33 mouse cellular contexts compared by ENCODE assay signal in the genomic region with DNA sequence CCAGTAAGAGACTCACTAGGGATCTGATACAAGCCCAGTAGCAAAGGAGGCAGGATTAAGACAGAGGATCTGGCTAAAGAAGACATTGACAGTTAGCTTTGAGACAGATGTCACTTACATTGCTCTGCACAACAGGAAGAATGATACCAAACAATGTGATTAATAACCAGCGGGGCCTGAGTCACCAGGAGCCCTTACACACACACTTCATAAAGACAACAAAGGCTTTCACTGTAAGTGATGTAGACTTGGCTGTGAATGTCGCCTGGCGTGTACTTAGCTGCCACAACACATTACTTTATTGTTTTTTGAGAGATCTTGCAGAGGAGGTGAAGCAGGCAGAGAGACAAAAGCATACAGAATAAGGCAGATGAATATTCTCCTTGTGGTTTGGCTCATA.
DNase-seq lines count a peak whose midpoint lies in the region; ATAC-seq lines count a peak whose summit lies in the region.
"Had no signal": no experiment of that assay in that cellular context is flagged by ENCODE, and none has a peak within 500 bp of the region (broad histone marks: within the 10 kb centered on the region; RNA-seq: fewer than 3 reads in every experiment).

No protein-coding gene starts in this region.

- H3K9me3 ChIP-seq in hindbrain, embryonic 14.5 days (ENCODE audit: control insufficient read depth, low read length), result no peaks in the 10 kb centered on the region
- H3K9me3 ChIP-seq in hindbrain, embryonic 10.5 days, result no peaks in the 10 kb centered on the region
- no peaks in the 10 kb centered on the region for H3K9me3 ChIP-seq in heart, embryonic 11.5 days (replicated peaks; ENCODE audit: control insufficient read depth, low read length)
- H3K9me3 ChIP-seq: embryonic facial prominence, embryonic 12.5 days; heart, embryonic 10.5 days; kidney, embryonic 15.5 days; limb, embryonic 12.5 days; liver, embryonic 15.5 days; neural tube, embryonic 12.5 days; stomach, embryonic 15.5 days had no signal

- H3K4me3 ChIP-seq in hindbrain, embryonic 14.5 days (replicated peaks; ENCODE audit: low read length), result no peak overlapping the region
- no peak overlapping the region for H3K4me3 ChIP-seq in hindbrain, embryonic 10.5 days
- no peak overlapping the region for H3K4me3 ChIP-seq in heart, embryonic 11.5 days (ENCODE audit: low read depth, low read length)
- H3K4me3 ChIP-seq: embryonic facial prominence, embryonic 12.5 days; heart, embryonic 10.5 days; kidney, embryonic 15.5 days; left cerebral cortex, adult 2 months; limb, embryonic 12.5 days; liver, embryonic 15.5 days; midbrain, embryonic 12.5 days; myocyte; neural tube, embryonic 12.5 days; stomach, embryonic 15.5 days had no signal

- H3K4me1 ChIP-seq in hindbrain, embryonic 14.5 days (replicated peaks; ENCODE audit: control insufficient read depth, insufficient read depth, low read length), result no peaks in the 10 kb centered on the region; the same call in 1 of the 2 replicates
- peaks cover 14% of the 10 kb centered on the region for H3K4me1 ChIP-seq in hindbrain, embryonic 10.5 days (replicated peaks)
- H3K4me1 ChIP-seq in heart, embryonic 11.5 days (ENCODE audit: control insufficient read depth, insufficient read depth, low read length), result no peaks in the 10 kb centered on the region
- H3K4me1 ChIP-seq: embryonic facial prominence, embryonic 12.5 days; kidney, embryonic 15.5 days; limb, embryonic 12.5 days; liver, embryonic 15.5 days; neural tube, embryonic 12.5 days; stomach, embryonic 15.5 days had no signal

- H3K27me3 ChIP-seq in hindbrain, embryonic 14.5 days (ENCODE audit: control insufficient read depth, insufficient read depth, low read length), result peaks cover 7% of the 10 kb centered on the region; the same call in 1 of the 2 replicates
- H3K27me3 ChIP-seq in hindbrain, embryonic 10.5 days (ENCODE audit: insufficient read depth, poor library complexity, severe bottlenecking), result peaks cover 55% of the 10 kb centered on the region
- no peaks in the 10 kb centered on the region for H3K27me3 ChIP-seq in heart, embryonic 11.5 days (ENCODE audit: control insufficient read depth, insufficient read depth, low read length)
- H3K27me3 ChIP-seq: embryonic facial prominence, embryonic 12.5 days; kidney, embryonic 15.5 days; limb, embryonic 12.5 days; neural tube, embryonic 12.5 days; stomach, embryonic 15.5 days had no signal

- no peak overlapping the region for H3K27ac ChIP-seq in hindbrain, embryonic 14.5 days
- no peak overlapping the region for H3K27ac ChIP-seq in hindbrain, embryonic 10.5 days
- H3K27ac ChIP-seq in heart, embryonic 11.5 days (ENCODE audit: low read depth, low read length), result no peak overlapping the region
- H3K27ac ChIP-seq: embryonic facial prominence, embryonic 12.5 days; heart, embryonic 10.5 days; kidney, embryonic 15.5 days; left cerebral cortex, adult 2 months; limb, embryonic 12.5 days; liver, embryonic 15.5 days; midbrain, embryonic 12.5 days; neural tube, embryonic 12.5 days; stomach, embryonic 15.5 days had no signal

- H3K4me2 ChIP-seq in hindbrain, embryonic 14.5 days (replicated peaks), result no peak overlapping the region
- H3K4me2 ChIP-seq in heart, embryonic 11.5 days, result no peak overlapping the region
- H3K4me2 ChIP-seq: embryonic facial prominence, embryonic 12.5 days; kidney, embryonic 15.5 days; limb, embryonic 12.5 days; liver, embryonic 15.5 days; lung, embryonic 14.5 days; midbrain, embryonic 12.5 days; neural tube, embryonic 12.5 days; stomach, embryonic 15.5 days had no signal

- 16% methylated on average over 3 of the region's 3 CpGs for WGBS in hindbrain, embryonic 14.5 days
- 36% methylated on average over 3 of the region's 3 CpGs for WGBS in hindbrain, embryonic 10.5 days
- WGBS in heart, embryonic 11.5 days (ENCODE audit: insufficient replicate concordance), result 54% methylated on average over 3 of the region's 3 CpGs

- ATAC-seq in hindbrain, embryonic 14.5 days (ENCODE audit: low FRiP score), result peak; percentile 21; the same call in 1 of the 2 replicates
- ATAC-seq in heart, embryonic 11.5 days (replicated peaks; ENCODE audit: insufficient number of reproducible peaks, low FRiP score, low TSS enrichment), result no peak
- ATAC-seq: forebrain, postnatal 0 days; inflammation-experienced regulatory T-cells, adult 6 months had no signal

- no peaks in the 10 kb centered on the region for H3K36me3 ChIP-seq in hindbrain, embryonic 14.5 days (replicated peaks; ENCODE audit: control insufficient read depth, insufficient read depth)
- no peaks in the 10 kb centered on the region for H3K36me3 ChIP-seq in hindbrain, embryonic 10.5 days
- no peaks in the 10 kb centered on the region for H3K36me3 ChIP-seq in heart, embryonic 11.5 days (ENCODE audit: control insufficient read depth, insufficient read depth, low read length)
- H3K36me3 ChIP-seq: embryonic facial prominence, embryonic 12.5 days; heart, embryonic 10.5 days; kidney, embryonic 15.5 days; limb, embryonic 12.5 days; liver, embryonic 15.5 days; midbrain, embryonic 12.5 days; neural tube, embryonic 12.5 days; stomach, embryonic 15.5 days had no signal

- DNase-seq in hindbrain, embryonic 14.5 days (ENCODE audit: low spot score), result no peak
- DNase-seq in hindbrain, embryonic 10.5 days (ENCODE audit: low spot score), result no peak
- DNase-seq in 3T3-L1 (ENCODE audit: low read depth, low spot score), result peak; percentile 22
- peak; percentile 23 for DNase-seq in fibroblast of lung, adult 2 months (ENCODE audit: low read depth)
- peak; percentile 51 for DNase-seq in retina, embryonic 14.5 days (ENCODE audit: low spot score)
- no peak for DNase-seq in cerebellum, adult 9-10 months
- DNase-seq in layer of hippocampus, postnatal 14 days (ENCODE audit: low spot score in 2 of 2), result no peak
- DNase-seq: adrenal gland, postnatal 10 days; B cell, adult 2 months; cerebellum, adult 11 months; cerebellum, adult 9-11 months; embryo, embryonic 11 days; forebrain, postnatal 0 days; gastrocnemius, postnatal 10 days; heart, adult 11 months; heart, postnatal 4 days; kidney, adult 18-20 months; kidney, postnatal 25 days; lung, embryonic 14.5 days; lung, postnatal 14 days; right cerebral cortex, postnatal 25 days had no signal

- H3K9ac ChIP-seq in hindbrain, embryonic 14.5 days, result no peak overlapping the region
- no peak overlapping the region for H3K9ac ChIP-seq in heart, embryonic 11.5 days (ENCODE audit: low read depth, low read length)
- H3K9ac ChIP-seq: embryonic facial prominence, embryonic 12.5 days; forebrain, postnatal 0 days; kidney, embryonic 15.5 days; limb, embryonic 12.5 days; liver, embryonic 15.5 days; lung, embryonic 14.5 days; midbrain, embryonic 12.5 days; neural tube, embryonic 12.5 days; stomach, embryonic 15.5 days had no signal

Comparison
In these comparisons a context has a peak if more than half of its experiments do, and no peak if none do; other contexts are left out.
1. DNase-seq: peak in 3T3-L1 (single experiment), fibroblast of lung, adult 2 months (single experiment) and retina, embryonic 14.5 days (single experiment); none in hindbrain, embryonic 14.5 days (single experiment), hindbrain, embryonic 10.5 days (single experiment), cerebellum, adult 9-10 months (single experiment) and layer of hippocampus, postnatal 14 days (0 of 2).